Mouse (Mus musculus) neural tube, embryonic 11.5 days (tissue): ENCODE measurements around the gene Emc10. TPM values are rescaled to one million over a fixed set of nuclear protein-coding genes. Genes with fewer than 3 reads are reported as not detected.
A peak's percentile ranks its signal among the peaks of the same experiment; 100 is the strongest.

Experiments used
- ATAC-seq: fragments of 200-750 bp; cut with Nextera tagmentation; 2 replicates; pipeline ENCODE4 v1.8.0; 2017; ENCODE audit warnings: moderate number of reproducible peaks, mild to moderate bottlenecking, moderate TSS enrichment, moderate library complexity; ENCODE audit not compliant: insufficient read depth, low FRiP score, low TSS enrichment
- DNase-seq: peaks from one replicate; pipeline ENCODE4 v3.0.0-alpha.2; 2015; ENCODE audit warnings: low spot score
- H3K27ac ChIP-seq: fragments of 300-500 bp; sonication (generic); 2 replicates; pipeline ENCODE4 v1.5.1; 2014; ENCODE audit warnings: low read depth, mild to moderate bottlenecking, low read length
- H3K27me3 ChIP-seq: fragments of 300-500 bp; sonication (generic); 2 replicates; pipeline ENCODE4 v1.6.1; 2014; ENCODE audit warnings: mild to moderate bottlenecking, low read length, mixed read lengths; ENCODE audit not compliant: control insufficient read depth, insufficient read depth
- H3K36me3 ChIP-seq: fragments of 300-500 bp; sonication (generic); 2 replicates; pipeline ENCODE4 v1.6.1; 2014; ENCODE audit warnings: mild to moderate bottlenecking, low read length, moderate library complexity, mixed read lengths; ENCODE audit not compliant: control insufficient read depth, insufficient read depth
- H3K4me1 ChIP-seq: fragments of 300-500 bp; sonication (generic); 2 replicates; pipeline ENCODE4 v1.6.1; 2014; ENCODE audit warnings: low read length, mixed read lengths; ENCODE audit not compliant: control insufficient read depth, insufficient read depth
- H3K4me2 ChIP-seq: fragments of 300-500 bp; sonication (generic); 2 replicates; pipeline ENCODE4 v1.6.1; 2014; ENCODE audit warnings: low read depth, mild to moderate bottlenecking, moderate library complexity
- H3K4me3 ChIP-seq: fragments of 300-500 bp; sonication (generic); 2 replicates; pipeline ENCODE4 v1.5.1; 2014; ENCODE audit warnings: low read depth, low read length
- H3K9ac ChIP-seq: fragments of 300-500 bp; sonication (generic); 2 replicates; pipeline ENCODE4 v1.6.1; 2014; ENCODE audit warnings: mild to moderate bottlenecking, low read length
- H3K9me3 ChIP-seq: fragments of 300-500 bp; sonication (generic); 2 replicates; pipeline ENCODE4 v1.6.1; 2016; ENCODE audit warnings: low read length; ENCODE audit not compliant: control insufficient read depth
- WGBS: fragments of 180-500 bp; shearing (Covaris S2); extraction: QIAGEN DNeasy Blood & Tissue Kit; methylation state at CpG from one replicate; pipeline ENCODE4 v1.1.7; 2014; 5-methylcytosine and 5-hydroxymethylcytosine counted together
- polyA plus RNA-seq: library from polyadenylated mRNA; unstranded; fragments of >200 nt; fragmentation: Nextera tagmentation; extraction: Ambion mirVana; gene quantifications from 2 replicates; pipeline ENCODE4 v1.2.1, GENCODE M21; 2014

Emc10 gene
- polyA plus RNA-seq, 1 experiment from 2014 or later = 110 TPM

DNA sequence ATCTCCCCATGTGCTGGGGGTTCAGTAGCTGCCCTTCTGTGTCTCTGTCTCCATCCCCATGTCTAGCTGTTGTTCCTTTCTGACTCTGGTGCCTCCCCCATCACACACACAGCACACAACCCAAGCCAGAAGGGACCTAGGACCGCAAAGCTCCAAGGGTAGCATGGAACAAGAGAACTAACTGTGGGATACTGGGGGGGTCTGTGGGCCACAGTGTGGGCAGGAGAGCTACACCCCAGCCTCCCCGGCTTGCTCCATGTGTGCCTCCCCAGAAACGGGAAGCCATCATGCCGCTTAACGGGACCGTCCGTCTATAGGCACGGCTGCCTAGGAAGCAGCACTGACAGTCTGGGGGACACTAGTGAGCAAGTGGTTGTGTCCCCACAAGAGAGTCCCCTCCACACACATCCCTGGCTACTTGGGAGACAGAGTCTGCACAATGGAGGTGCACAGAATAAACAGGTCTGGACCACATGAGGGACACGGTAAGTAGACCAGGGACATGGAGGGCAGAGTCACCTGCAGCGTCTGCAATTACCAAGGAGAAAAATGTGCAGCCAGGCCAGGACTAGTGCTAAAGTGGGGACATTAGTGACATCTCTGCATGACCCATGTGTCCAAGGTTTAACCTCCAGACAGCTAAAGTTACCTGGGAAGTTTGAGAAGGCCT, 32.6 kb downstream of the Emc10 start:
- H3K36me3 ChIP-seq = peaks cover 10% of the 10 kb centered on the region
- no peak overlapping the region for H3K4me2 ChIP-seq
- H3K27me3 ChIP-seq = peaks cover 47% of the 10 kb centered on the region
- H3K4me3 ChIP-seq = no peak overlapping the region
- no peak for ATAC-seq
- no peak for DNase-seq
- 91% methylated on average over 10 of the region's 10 CpGs for WGBS
- H3K9ac ChIP-seq = no peak overlapping the region
- H3K4me1 ChIP-seq = peaks cover 11% of the 10 kb centered on the region; the same call in 1 of the 2 replicates
- H3K9me3 ChIP-seq = no peaks in the 10 kb centered on the region
- no peak overlapping the region for H3K27ac ChIP-seq

DNA sequence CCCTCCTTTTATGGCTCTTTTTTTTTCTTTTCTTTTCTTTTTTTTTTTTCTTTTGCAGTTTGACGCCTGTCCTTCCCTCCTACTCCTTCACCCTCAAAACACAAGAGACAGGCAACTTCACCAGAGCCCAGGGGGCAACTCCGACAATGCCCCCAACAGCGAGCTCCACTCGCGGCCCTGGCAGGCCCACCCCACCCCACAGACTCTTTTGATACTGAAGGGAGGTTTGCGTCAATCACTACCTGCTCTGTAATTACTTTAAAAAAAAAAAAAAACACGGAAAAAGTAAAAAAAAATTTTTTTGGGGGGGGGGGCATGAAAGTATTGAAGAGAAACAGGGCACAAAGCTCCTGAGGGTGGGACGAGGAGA, 33.3 kb downstream of the Emc10 start:
- 30% methylated on average over 8 of the region's 8 CpGs for WGBS
- H3K27me3 ChIP-seq = peaks cover 47% of the 10 kb centered on the region
- no peak overlapping the region for H3K4me3 ChIP-seq
- no peak overlapping the region for H3K4me2 ChIP-seq
- peaks cover 10% of the 10 kb centered on the region for H3K36me3 ChIP-seq
- no peak overlapping the region for H3K9ac ChIP-seq
- H3K27ac ChIP-seq = no peak overlapping the region
- H3K4me1 ChIP-seq = peaks cover 6% of the 10 kb centered on the region; the same call in 1 of the 2 replicates
- ATAC-seq = no peak
- H3K9me3 ChIP-seq = no peaks in the 10 kb centered on the region
- no peak for DNase-seq

DNA sequence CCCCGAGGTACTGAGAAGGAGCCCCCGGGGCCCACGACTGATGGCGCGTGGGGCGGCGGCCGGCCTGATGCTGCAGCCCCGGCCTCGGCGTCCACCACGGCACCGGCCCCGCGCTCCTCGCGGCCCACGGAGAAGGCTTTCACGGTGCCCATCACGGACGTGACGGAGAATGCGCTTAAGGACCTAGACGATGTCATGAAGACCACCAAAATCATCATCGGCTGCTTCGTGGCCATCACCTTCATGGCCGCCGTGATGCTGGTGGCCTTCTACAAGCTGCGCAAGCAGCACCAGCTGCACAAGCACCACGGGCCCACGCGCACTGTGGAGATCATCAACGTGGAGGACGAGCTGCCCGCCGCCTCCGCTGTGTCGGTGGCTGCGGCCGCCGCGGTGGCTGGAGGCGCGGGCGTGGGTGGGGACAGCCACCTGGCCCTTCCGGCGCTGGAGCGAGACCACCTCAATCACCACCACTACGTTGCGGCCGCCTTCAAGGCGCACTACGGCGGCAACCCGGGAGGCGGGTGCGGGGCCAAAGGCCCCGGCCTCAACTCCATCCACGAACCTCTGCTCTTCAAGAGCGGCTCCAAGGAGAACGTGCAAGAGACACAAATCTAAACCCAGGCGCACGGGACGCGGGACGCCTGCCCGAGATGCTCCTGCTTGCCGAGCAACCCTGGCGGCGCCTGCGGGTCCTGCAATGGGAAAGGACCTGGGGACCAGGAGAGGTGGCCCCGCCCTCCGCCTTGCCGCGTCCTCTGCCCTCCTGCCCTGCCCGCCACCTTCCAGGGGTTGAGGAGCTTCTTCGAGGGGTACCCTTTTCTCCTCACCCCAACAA, 33.9 kb downstream of the Emc10 start:
- Histone ChIP-seq H3K9me3 (no peaks in the 10 kb centered on the region), H3K4me1 (peaks cover 6% of the 10 kb centered on the region; the same call in 1 of the 2 replicates), H3K9ac (no peak overlapping the region), H3K27ac (no peak overlapping the region), H3K4me2 (peak overlapping the region; percentile 32; the same call in 1 of the 2 replicates), H3K4me3 (peak overlapping the region; percentile 12; the same call in 1 of the 2 replicates), H3K36me3 (peaks cover 12% of the 10 kb centered on the region), H3K27me3 (peaks cover 47% of the 10 kb centered on the region)
- WGBS = 11% methylated on average over 76 of the region's 77 CpGs
- ATAC-seq (no peak), DNase-seq (peak; percentile 75)

DNA sequence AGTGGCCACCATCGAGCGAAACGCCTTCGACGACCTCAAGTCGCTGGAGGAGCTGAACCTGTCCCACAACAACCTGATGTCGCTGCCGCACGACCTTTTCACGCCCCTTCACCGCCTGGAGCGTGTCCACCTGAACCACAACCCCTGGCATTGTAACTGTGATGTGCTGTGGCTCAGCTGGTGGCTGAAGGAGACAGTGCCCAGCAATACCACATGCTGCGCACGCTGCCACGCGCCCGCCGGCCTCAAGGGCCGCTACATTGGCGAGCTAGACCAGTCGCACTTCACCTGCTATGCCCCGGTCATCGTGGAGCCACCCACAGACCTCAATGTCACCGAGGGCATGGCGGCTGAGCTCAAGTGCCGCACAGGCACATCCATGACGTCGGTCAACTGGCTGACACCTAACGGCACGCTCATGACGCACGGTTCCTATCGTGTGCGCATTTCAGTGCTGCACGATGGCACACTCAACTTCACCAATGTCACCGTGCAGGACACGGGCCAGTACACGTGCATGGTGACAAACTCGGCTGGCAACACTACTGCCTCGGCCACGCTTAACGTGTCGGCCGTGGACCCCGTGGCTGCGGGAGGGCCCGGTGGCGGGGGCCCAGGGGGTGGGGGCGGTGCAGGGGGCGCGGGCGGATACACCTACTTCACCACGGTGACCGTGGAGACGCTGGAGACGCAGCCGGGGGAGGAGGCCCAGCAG, 34.7 kb downstream of the Emc10 start:
- 54% methylated on average over 57 of the region's 57 CpGs for WGBS
- peaks cover 6% of the 10 kb centered on the region; the same call in 1 of the 2 replicates for H3K4me1 ChIP-seq
- DNase-seq (no peak), ATAC-seq (no peak)
- no peak overlapping the region for H3K27ac ChIP-seq
- no peaks in the 10 kb centered on the region for H3K9me3 ChIP-seq
- peaks cover 12% of the 10 kb centered on the region for H3K36me3 ChIP-seq
- H3K4me2 ChIP-seq = no peak overlapping the region
- peaks cover 47% of the 10 kb centered on the region for H3K27me3 ChIP-seq
- H3K4me3 ChIP-seq = no peak overlapping the region
- no peak overlapping the region for H3K9ac ChIP-seq

DNA sequence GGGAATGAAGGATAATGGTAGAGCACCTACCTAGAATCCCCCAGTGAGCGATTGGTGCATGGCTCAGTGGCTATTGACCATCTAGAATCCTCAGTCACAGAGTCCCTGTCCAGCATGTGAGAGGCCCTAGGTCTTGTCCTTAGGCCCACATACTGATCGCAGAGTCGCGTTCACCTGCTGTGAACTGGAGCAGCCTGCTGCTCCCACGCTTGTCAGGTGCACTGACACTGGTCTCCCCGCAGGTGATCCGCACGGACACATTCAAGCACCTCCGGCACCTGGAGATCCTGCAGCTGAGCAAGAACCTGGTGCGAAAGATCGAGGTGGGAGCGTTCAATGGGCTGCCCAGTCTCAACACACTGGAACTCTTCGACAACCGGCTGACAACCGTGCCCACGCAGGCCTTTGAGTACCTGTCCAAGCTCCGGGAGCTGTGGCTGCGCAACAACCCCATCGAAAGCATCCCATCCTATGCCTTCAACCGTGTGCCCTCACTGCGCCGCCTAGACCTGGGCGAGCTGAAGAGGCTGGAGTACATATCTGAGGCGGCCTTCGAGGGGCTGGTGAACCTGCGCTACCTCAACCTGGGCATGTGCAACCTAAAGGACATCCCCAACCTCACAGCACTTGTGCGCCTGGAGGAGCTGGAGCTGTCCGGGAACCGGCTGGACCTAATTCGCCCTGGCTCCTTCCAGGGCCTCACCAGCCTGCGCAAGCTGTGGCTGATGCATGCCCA, 35.4 kb downstream of the Emc10 start:
- Histone ChIP-seq H3K9ac (no peak overlapping the region), H3K4me3 (no peak overlapping the region), H3K36me3 (peaks cover 12% of the 10 kb centered on the region), H3K4me2 (no peak overlapping the region), H3K4me1 (peaks cover 6% of the 10 kb centered on the region; the same call in 1 of the 2 replicates), H3K9me3 (no peaks in the 10 kb centered on the region), H3K27ac (no peak overlapping the region), H3K27me3 (peaks cover 47% of the 10 kb centered on the region)
- 73% methylated on average over 31 of the region's 31 CpGs for WGBS
- DNase-seq = no peak
- ATAC-seq = no peak

DNA sequence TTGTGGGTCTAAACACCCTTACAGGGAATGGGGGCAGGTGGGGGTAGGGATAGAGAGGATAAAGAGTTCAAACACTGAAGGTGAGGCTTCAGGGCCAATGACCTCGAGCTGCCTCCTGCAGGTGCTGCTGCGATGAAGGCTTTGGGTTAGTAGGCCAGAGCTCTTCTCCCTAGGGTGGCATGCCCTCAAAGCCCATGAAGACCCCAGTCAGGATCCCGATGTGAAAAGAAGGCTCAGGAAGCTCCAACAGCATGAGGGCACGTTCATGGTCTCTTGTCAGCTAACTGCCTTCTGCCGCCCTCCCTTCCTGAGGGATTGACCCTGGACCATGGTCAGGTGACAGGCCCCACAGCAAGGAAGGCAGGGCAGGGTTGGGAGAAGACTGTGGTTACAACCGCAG, 36.3 kb downstream of the Emc10 start:
- DNase-seq (no peak), ATAC-seq (no peak)
- 70% methylated on average over 6 of the region's 6 CpGs for WGBS
- no peak overlapping the region for H3K4me3 ChIP-seq
- peaks cover 47% of the 10 kb centered on the region for H3K27me3 ChIP-seq
- no peaks in the 10 kb centered on the region for H3K9me3 ChIP-seq
- no peak overlapping the region for H3K4me2 ChIP-seq
- H3K36me3 ChIP-seq = peaks cover 12% of the 10 kb centered on the region
- H3K4me1 ChIP-seq = peaks cover 6% of the 10 kb centered on the region; the same call in 1 of the 2 replicates
- H3K9ac ChIP-seq = no peak overlapping the region
- no peak overlapping the region for H3K27ac ChIP-seq

DNA sequence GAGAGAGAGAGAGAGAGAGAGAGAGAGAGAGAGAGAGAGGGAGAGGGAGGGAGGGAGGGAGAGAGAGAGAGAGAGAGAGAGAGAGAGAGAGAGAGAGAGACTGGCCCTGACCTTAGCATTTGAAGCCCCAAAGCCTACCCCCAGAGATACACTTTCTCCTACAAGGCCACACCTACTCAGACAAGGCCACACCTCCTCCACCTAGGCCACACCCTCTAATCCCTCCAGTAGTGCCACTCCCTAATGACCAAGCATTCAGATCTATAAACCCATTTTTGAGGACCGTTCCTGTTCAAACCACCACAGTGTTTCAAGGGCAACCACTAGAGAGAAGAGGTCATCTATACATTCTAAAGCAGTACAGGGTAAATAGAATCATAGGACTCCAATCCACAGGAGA, 40.0 kb downstream of the Emc10 start:
- 86% methylated on average over 1 of the region's 1 CpGs for WGBS
- H3K27ac ChIP-seq = no peak overlapping the region
- H3K36me3 ChIP-seq = peaks cover 4% of the 10 kb centered on the region; the same call in 1 of the 2 replicates
- peaks cover 18% of the 10 kb centered on the region for H3K27me3 ChIP-seq
- ATAC-seq = no peak
- no peaks in the 10 kb centered on the region for H3K9me3 ChIP-seq
- no peak for DNase-seq
- H3K4me1 ChIP-seq = no peaks in the 10 kb centered on the region
- no peak overlapping the region for H3K9ac ChIP-seq
- no peak overlapping the region for H3K4me2 ChIP-seq
- H3K4me3 ChIP-seq = no peak overlapping the region

DNA sequence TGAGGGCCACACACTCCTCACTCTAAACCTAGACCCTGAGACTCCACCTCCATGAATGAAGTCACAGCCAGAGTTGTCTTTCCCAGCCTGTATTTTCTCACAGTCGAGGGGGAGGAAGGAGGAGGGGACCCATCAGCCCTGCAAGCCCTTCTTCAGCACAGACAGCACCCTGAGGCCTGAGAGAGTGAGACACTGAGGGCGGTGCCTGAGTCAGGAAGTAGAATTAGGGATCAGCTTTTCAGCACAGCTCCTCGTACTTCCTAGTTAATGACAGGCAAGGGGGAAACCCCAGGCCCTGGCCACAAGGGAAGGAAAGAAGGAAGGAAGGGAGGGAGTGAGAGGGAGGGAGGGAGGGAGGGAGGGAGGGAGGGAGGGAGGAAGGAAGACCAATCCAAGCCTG, 43.1 kb downstream of the Emc10 start:
- Histone ChIP-seq H3K36me3 (peaks cover 2% of the 10 kb centered on the region; the same call in 1 of the 2 replicates), H3K4me1 (no peaks in the 10 kb centered on the region), H3K27ac (no peak overlapping the region), H3K4me3 (no peak overlapping the region), H3K9me3 (no peaks in the 10 kb centered on the region), H3K27me3 (no peaks in the 10 kb centered on the region), H3K4me2 (no peak overlapping the region), H3K9ac (no peak overlapping the region)
- WGBS = 13% methylated on average over 3 of the region's 3 CpGs
- DNase-seq (peak; percentile 7), ATAC-seq (no peak)
